Mouse (Mus musculus) cerebellum, adult 9-11 months (tissue): ENCODE data around the gene Bmp3.

Experiments used
- DNase-seq: peaks from one replicate; pipeline ENCODE4 v3.0.0; 2022

Gene Bmp3

GRCm38 (mm10) chr5:98918716-98919115 is 64.5 kb downstream of the Bmp3 start:
- DNase-seq: no peak

- DNase-seq: no peak
Observed at GRCm38 (mm10) chr5:98921608-98922007, 67.4 kb downstream of the Bmp3 start.

- DNase-seq: no peak
Observed at GRCm38 (mm10) chr5:98922921-98923320, 68.7 kb downstream of the Bmp3 start.
